ENCODE assay signal across 8 mouse cellular contexts in the genomic region with DNA sequence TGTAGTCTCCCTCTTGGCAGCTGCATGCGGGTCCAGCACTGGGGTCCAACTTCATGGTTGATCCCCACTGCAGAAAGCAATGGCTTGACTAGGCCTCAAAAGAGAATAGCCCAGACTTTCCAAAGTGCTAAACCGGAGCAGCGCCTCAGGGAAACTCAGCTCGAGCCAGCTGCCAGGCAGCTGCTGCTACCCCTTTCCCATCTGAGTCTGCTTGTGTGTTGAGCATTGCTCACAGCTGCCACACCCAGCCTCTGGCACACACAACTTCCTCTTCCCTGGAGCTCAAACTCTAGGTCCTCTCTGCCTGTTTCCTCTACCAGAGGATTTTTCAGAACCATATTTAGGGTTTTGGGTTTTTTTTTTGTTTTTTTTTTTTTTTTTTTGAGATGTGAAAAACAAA.
A peak's percentile ranks its signal among the peaks of the same experiment; 100 is the strongest.
DNase-seq lines count a peak whose midpoint lies in the region.

No protein-coding gene starts in this region.

- DNase-seq in kidney, postnatal 25 days = peak; percentile 29 to 69
- DNase-seq in kidney, adult 9 months = no peak
- DNase-seq in NIH3T3 (ENCODE audit: low read depth) = peak; percentile 79
- peak; percentile 45 for DNase-seq in gastrocnemius, postnatal 10 days
- peak; percentile 67 for DNase-seq in lung, postnatal 25 days (ENCODE audit: low spot score)
- DNase-seq in cerebellum, adult 11 months = no peak
- DNase-seq in ovary, adult 18-20 months (ENCODE audit: low spot score) = no peak
- DNase-seq in adrenal gland, postnatal 10 days = no peak

Comparison
In these comparisons a context has a peak if more than half of its experiments do, and no peak if none do; other contexts are left out.
1. DNase-seq: peak in kidney, postnatal 25 days (2 of 2), NIH3T3 (single experiment), gastrocnemius, postnatal 10 days (single experiment) and lung, postnatal 25 days (single experiment); none in kidney, adult 9 months (single experiment), cerebellum, adult 11 months (single experiment), ovary, adult 18-20 months (single experiment) and adrenal gland, postnatal 10 days (single experiment).